Comparison of ENCODE assay signal across 8 mouse cellular contexts in the genomic region with DNA sequence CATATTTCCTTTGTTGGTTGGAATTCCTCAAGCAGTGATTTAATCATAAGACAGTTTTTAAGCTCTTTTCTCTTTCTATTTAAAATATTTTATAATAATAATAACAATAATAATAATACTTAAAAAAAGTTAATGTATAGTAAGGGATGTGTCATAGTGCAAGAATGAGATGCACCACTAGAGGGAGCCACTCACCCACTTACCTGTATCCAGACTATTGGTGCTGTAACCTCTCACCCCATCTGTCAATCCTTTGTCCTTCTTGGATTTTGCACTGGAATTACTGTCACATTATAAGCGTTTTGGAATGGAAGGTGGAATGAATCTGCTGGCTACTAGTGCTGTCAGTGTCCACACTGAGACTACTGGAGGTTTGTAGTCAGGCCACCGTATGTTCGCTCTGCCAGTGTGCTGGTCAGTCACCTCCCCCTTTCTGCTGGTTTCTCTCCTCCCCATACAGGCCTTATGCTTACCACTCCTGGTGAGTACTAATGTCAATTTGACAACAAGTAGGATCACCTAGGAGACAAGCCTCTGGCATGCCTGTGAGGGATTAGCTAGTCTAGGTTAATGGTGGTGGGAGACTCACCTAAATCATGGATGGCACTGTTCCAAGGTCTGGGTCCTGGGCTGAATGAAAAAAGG. TPM values are rescaled to one million over a fixed set of nuclear protein-coding genes. Genes with fewer than 3 reads are reported as not detected.
DNase-seq lines count a peak whose midpoint lies in the region; ATAC-seq and TF ChIP-seq lines count a peak whose summit lies in the region.

No protein-coding gene starts in this region.

- H3K4me1 ChIP-seq in forebrain, embryonic 13.5 days, result no peaks in the 10 kb centered on the region

- no peaks in the 10 kb centered on the region for H3K9me3 ChIP-seq in forebrain, embryonic 13.5 days (replicated peaks)

- WGBS in forebrain, embryonic 13.5 days, result 55% methylated on average over 3 of the region's 3 CpGs

- H3K9ac ChIP-seq in forebrain, embryonic 13.5 days, result no peak overlapping the region

- no peaks in the 10 kb centered on the region for H3K36me3 ChIP-seq in forebrain, embryonic 13.5 days (ENCODE audit: poor library complexity, severe bottlenecking)

- H3K4me2 ChIP-seq in forebrain, embryonic 13.5 days, result no peak overlapping the region

- no peak overlapping the region for H3K27ac ChIP-seq in forebrain, embryonic 13.5 days

- no peak overlapping the region for H3K4me3 ChIP-seq in forebrain, embryonic 13.5 days

- TF ChIP-seq CTCF in brain, embryonic 14.5 days (IDR thresholded peaks at IDR 0.05; ENCODE audit: borderline replicate concordance, extremely low read depth, insufficient read depth, insufficient read length), result peak; percentile 71

- H3K27me3 ChIP-seq in forebrain, embryonic 13.5 days, result no peaks in the 10 kb centered on the region

- ATAC-seq in CD4-positive, CD25-positive, alpha-beta regulatory T cell, adult 4 months, result no peak
- ATAC-seq in forebrain, embryonic 13.5 days, result peak; percentile 82

- no peak for TF ChIP-seq POLR2A in brain, embryonic 14.5 days (IDR thresholded peaks at IDR 0.05; ENCODE audit: borderline replicate concordance, extremely low read depth, insufficient read depth, insufficient read length, poor library complexity, severe bottlenecking)

- peak; percentile 59 for DNase-seq in CD4-positive, CD25-positive, alpha-beta regulatory T cell, adult 2 months (ENCODE audit: low read depth, low spot score)
- peak; percentile 83 for DNase-seq in 3T3-L1 (ENCODE audit: low read depth, low spot score)
- peak; percentile 72 for DNase-seq in brain, embryonic 14.5 days (ENCODE audit: low read depth)
- DNase-seq in kidney, postnatal 36 days, result peak; percentile 20 to 73
- peak; percentile 46 for DNase-seq in lung, postnatal 36 days
- peak; percentile 53 for DNase-seq in right cerebral cortex, postnatal 4 days

RNA-seq across cellular contexts. Expression of a gene that starts 13.6 kb away (rescaled TPM):
- not detected for polyA plus RNA-seq in CD4-positive, CD25-positive, alpha-beta regulatory T cell, adult 4 months (2017; shearing (Covaris generic))
- not detected in 2 replicates for polyA plus RNA-seq in brain, embryonic 14.5 days (2012; rRNA removed)
- not detected in 2 replicates for polyA plus RNA-seq in forebrain, embryonic 13.5 days (2015; fragmentation: Nextera tagmentation; extraction: Ambion mirVana)

RNA-seq across cellular contexts. Expression of a gene that starts 15.5 kb away (rescaled TPM):
- polyA plus RNA-seq in CD4-positive, CD25-positive, alpha-beta regulatory T cell, adult 4 months (2017; shearing (Covaris generic)), result not detected
- polyA plus RNA-seq in brain, embryonic 14.5 days (2012; rRNA removed), result not detected in 2 replicates
- not detected in 2 replicates for polyA plus RNA-seq in forebrain, embryonic 13.5 days (2015; fragmentation: Nextera tagmentation; extraction: Ambion mirVana)

RNA-seq across cellular contexts. Expression of a gene that starts 23.7 kb away (rescaled TPM):
- polyA plus RNA-seq in CD4-positive, CD25-positive, alpha-beta regulatory T cell, adult 4 months (2017; shearing (Covaris generic)), result not detected
- polyA plus RNA-seq in brain, embryonic 14.5 days (2012; rRNA removed), result not detected in 2 replicates
- not detected in 2 replicates for polyA plus RNA-seq in forebrain, embryonic 13.5 days (2015; fragmentation: Nextera tagmentation; extraction: Ambion mirVana)

RNA-seq across cellular contexts. Expression of a gene that starts 36.9 kb away (rescaled TPM):
- polyA plus RNA-seq in CD4-positive, CD25-positive, alpha-beta regulatory T cell, adult 4 months (2017; shearing (Covaris generic)), result not detected
- not detected in 2 replicates for polyA plus RNA-seq in brain, embryonic 14.5 days (2012; rRNA removed)
- polyA plus RNA-seq in forebrain, embryonic 13.5 days (2015; fragmentation: Nextera tagmentation; extraction: Ambion mirVana), result not detected in 2 replicates

RNA-seq across cellular contexts. Expression of a gene that starts 42.6 kb away (rescaled TPM):
- polyA plus RNA-seq in CD4-positive, CD25-positive, alpha-beta regulatory T cell, adult 4 months (2017; shearing (Covaris generic)), result under 1 TPM in 1 of 2 experiments, not detected in 1; 0.11 TPM
- polyA plus RNA-seq in brain, embryonic 14.5 days (2012; rRNA removed), result not detected in 2 replicates
- not detected in 2 replicates for polyA plus RNA-seq in forebrain, embryonic 13.5 days (2015; fragmentation: Nextera tagmentation; extraction: Ambion mirVana)
